Mouse (Mus musculus) thymus, adult 18-20 months (tissue): ENCODE measurements around the gene Minos1.

Experiments used
- DNase-seq, 2 experiments: peaks; one replicate each; pipeline ENCODE4 v3.0.0; 2022; ENCODE audit warnings: mixed read lengths in 2 of 2

Minos1 gene

GRCm38 (mm10) chr4:139058029-139058428 lies 72.9 kb downstream of the Minos1 start:
- no peak for DNase-seq

GRCm38 (mm10) chr4:139057291-139057690 lies 73.6 kb downstream of the Minos1 start:
- no peak for DNase-seq

GRCm38 (mm10) chr4:139055744-139056143 lies 75.2 kb downstream of the Minos1 start:
- DNase-seq = no peak

GRCm38 (mm10) chr4:139055336-139055735 lies 75.6 kb downstream of the Minos1 start:
- no peak for DNase-seq

GRCm38 (mm10) chr4:139054300-139054923 lies 76.5 kb downstream of the Minos1 start:
- DNase-seq = no peak

- no peak for DNase-seq
Observed at GRCm38 (mm10) chr4:139053391-139053790, 77.5 kb downstream of the Minos1 start.

- no peak for DNase-seq
Observed at GRCm38 (mm10) chr4:139052796-139053195, 78.1 kb downstream of the Minos1 start.
